Mouse (Mus musculus) stomach, postnatal 0 days (tissue): ENCODE results near the gene 5730522E02Rik.

Source experiments
- CTCF ChIP-seq: IDR thresholded peaks from 2 replicates; pipeline ENCODE4 v1.5.1; 2016; ENCODE audit warnings: antibody characterized with exemption, low read depth, mild to moderate bottlenecking, moderate library complexity
- EP300 ChIP-seq: optimal IDR thresholded peaks from 2 replicates; pipeline ENCODE3; 2016; ENCODE audit warnings: antibody characterized with exemption

DNA sequence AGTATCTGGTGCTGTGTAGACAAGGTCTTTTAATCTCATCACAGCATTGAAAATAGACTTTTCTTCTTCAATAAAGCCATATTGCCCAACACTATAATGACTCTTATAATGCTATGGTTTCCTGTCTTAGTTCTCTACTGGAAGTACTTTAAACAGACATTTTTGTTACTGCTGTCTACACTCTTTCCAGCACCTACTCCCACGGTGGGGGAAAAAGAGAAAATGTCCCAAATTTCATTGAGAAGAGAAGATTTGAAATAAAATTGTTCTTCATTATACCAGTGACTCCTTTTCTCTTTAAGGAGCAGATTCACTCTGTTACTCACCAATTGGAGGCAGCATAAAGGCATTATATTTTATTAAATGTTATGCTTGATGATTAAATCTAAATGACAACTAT is 72.5 kb downstream of the 5730522E02Rik start:
- TF ChIP-seq EP300 (no peak), CTCF (no peak)
